Mouse (Mus musculus) monocyte, adult 5-6 weeks (primary cell): ENCODE measurements around the gene Hsd3b5. TPM values are rescaled to one million over a fixed set of nuclear protein-coding genes. Genes with fewer than 3 reads are reported as not detected.
"Not testable (repeated sequence)": the region's sequence is repeated elsewhere in the genome, so short reads cannot be mapped to it uniquely, and the experiment has no call there.

Experiments
- ATAC-seq: fragments of 153-309, 156-312 bp; replicated peaks from 2 replicates; pipeline ENCODE4 v1.8.0; 2017; ENCODE audit warnings: mild to moderate bottlenecking; ENCODE audit not compliant: low TSS enrichment, insufficient number of reproducible peaks, severe bottlenecking, poor library complexity, low FRiP score
- total RNA-seq: library from RNA; stranded (forward); fragments of 200-1000, 200-491, 200-594 nt; gene quantifications from 3 replicates; pipeline ENCODE4 v1.2.3, GENCODE M21; 2017

Hsd3b5 gene
- not detected in 3 replicates for total RNA-seq

GRCm38 (mm10) chr3:98630152-98630551, at the start of gene Hsd3b5:
Hsd3b5 (minus strand) TSS chr3:98630252.
- ATAC-seq: no peak

DNA sequence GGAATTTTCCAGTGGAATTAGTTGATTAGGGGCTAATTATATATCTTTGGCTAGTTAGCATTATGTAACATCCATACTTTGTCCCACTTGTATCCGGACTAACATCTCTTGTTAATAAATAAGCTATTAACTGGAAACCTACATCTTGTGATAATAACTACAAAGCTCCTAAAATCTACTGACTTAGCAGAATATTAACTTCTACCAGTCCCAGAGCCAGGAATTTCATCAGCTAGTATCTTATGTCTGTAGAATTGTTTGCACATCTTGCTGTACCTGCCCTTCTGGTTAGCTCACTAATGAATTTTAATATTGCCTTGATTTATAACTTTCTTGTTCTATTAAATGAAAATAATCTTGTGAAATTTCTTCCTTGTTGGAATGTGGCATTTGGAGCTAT, 5.1 kb upstream of the Hsd3b5 start:
- ATAC-seq: no peak

GRCm38 (mm10) chr3:98629633-98630032, 419 bp downstream of the Hsd3b5 start:
- no peak for ATAC-seq

- not testable (repeated sequence) for ATAC-seq
Measured at GRCm38 (mm10) chr3:98616786-98617185, 13.3 kb downstream of the Hsd3b5 start.

- ATAC-seq: not testable (repeated sequence)
Measured at GRCm38 (mm10) chr3:98616244-98616643, 13.8 kb downstream of the Hsd3b5 start.

DNA sequence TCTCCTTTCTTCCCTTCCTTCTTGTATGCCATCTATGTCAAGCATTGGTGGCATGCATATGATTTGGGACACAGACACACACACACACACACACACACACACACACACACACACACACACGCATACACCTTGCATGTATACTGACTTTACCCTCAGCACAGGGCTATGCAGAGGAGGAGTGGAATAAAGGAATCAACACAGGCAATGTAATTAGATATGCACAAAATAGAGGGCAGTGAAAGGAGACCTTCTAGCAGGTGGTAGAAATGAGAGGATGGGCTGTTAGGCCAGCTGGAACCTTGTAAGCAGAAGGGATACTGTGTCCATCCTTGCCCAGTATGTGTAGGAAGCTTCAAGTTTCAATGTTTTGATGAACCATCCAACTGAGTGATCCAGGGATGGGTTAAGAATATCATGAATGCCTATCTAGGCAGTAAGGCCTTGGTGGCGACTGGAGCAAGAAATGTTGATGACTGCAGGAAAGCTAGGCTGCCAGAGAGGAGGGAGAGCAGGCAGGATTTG, 15.6 kb downstream of the Hsd3b5 start:
- ATAC-seq: not testable (repeated sequence)

DNA sequence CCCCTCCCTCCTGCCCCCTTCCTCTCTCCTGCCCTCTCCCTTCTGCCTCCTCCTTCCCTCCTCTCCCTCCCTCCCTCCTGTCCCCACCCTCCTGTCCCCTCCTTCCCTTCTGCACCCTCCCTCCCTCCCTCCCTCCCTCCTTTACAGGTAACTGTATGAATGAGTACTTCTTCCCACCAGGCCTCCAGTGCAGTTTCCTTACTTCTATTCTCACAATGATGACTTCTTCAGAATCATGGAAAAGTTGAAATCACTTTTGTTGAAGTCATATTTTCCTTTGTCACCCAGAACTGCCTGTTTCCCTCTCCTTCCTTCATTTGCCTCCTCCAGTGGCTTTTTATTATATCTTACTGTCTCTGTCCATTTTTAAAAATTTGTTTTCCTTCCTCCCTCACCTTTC, 16.1 kb downstream of the Hsd3b5 start:
- ATAC-seq: no peak

- ATAC-seq: not testable (repeated sequence)
Measured at GRCm38 (mm10) chr3:98613540-98613939, 16.5 kb downstream of the Hsd3b5 start.

- no peak for ATAC-seq
Measured at GRCm38 (mm10) chr3:98588707-98589106, 41.3 kb downstream of the Hsd3b5 start, which contains the start of gene Gm10681. Gm10681 (minus strand) TSS chr3:98588807.

DNA sequence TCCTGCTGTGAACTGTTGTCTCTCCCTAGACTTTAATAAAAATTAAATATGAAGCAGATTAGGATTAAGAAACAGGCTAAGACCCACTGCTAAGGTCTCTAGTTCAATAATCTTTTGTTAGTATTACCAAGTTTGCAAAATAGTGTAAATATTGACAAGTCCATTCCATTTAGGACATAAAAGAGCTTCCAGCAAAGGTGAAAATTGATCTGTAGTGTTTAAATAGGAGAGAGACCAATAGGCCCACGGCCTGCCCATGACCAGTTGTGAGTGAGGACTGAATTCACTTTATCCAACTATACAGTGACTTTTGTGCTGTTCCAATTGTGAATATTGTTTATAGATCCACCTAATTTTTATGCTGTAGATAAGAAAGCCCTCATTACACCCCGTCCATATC, 42.3 kb downstream of the Hsd3b5 start:
- no peak for ATAC-seq

DNA sequence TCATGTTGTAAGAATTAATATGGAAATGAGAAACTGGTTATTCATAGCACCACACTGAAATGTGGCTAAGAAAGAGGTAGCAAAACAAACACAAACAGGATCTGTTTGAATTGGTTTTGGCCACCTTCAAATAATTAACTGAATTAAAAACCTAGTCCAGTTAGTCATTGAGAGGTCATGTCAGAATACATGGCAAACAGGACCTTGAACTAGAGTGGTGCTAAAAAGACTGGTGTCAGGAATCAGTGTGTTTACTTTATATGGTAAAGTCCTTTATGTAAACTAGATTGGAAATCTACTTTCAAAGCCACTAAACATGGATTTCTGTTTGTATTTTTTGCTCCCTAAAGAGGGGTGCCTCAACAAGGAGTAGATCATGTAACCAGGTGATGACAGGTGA, 47.4 kb downstream of the Hsd3b5 start:
- ATAC-seq: not testable (repeated sequence)

DNA sequence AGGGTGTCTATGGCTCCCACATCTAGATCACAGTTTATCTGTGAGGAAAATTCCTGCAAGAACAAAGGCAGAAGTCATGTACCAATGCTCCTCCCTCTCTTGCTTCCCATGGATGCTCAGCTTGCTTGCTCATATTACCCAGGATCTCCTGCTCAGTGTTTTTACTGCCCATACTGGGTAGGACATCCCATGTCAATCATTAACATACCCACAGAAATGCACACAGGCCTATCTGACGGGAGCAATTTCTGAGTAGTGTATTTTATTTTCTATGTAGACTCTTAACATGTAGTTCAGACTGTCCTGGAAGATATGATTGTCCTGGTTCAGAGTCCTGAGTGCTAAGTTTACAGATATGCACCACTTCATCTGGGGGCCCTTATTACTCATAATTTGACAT, 47.9 kb downstream of the Hsd3b5 start:
- not testable (repeated sequence) for ATAC-seq

DNA sequence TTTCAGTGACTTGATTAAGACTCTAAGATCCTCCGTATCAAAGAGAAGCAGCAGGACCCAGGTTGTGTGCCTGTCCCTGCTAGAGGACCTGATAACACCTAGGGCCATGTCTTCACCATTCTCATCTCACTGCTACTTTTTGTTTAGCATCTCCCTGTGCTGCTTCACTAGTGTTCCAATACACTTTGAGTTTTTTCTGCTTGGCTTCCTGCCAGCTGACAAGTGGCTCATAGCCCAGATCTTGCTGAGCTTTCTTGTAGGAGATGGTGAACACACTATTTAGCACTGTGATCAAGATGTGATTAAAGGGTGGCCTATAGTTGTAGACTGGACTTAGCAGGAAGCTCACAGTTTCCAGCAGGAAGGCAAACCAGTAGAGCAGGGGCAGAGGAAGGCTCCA, 49.0 kb downstream of the Hsd3b5 start:
- ATAC-seq: not testable (repeated sequence)

Other genes starting within 250 kb of the Hsd3b5 start
- not detected in 3 replicates for gene Zfp697, start 247.8 kb downstream of the Hsd3b5 start, total RNA-seq
- not detected in 3 replicates for gene Gm4450, start 173.1 kb downstream of the Hsd3b5 start, total RNA-seq
- gene Hsd3b4, start 119.7 kb downstream of the Hsd3b5 start, total RNA-seq: not detected in 3 replicates
- not detected in 3 replicates for gene Gm10681, start 41.4 kb downstream of the Hsd3b5 start, total RNA-seq
- not detected in 3 replicates for gene Hsd3b2, start 94.3 kb upstream of the Hsd3b5 start, total RNA-seq
- not detected in 3 replicates for gene Hsd3b3, start 132.9 kb upstream of the Hsd3b5 start, total RNA-seq
- gene Hsd3b6, start 184.2 kb upstream of the Hsd3b5 start, total RNA-seq: not detected in 3 replicates
- gene Hsd3b1, start 229.5 kb upstream of the Hsd3b5 start, total RNA-seq: not detected in 3 replicates